Mouse (Mus musculus) brain, adult 2 months (tissue): ENCODE results near the gene Dock8.

ENCODE experiments used
- DNase-seq: peaks from one replicate; pipeline ENCODE4 v3.0.0; 2011; ENCODE audit warnings: low read depth, low spot score

The Dock8 gene

GRCm38 (mm10) chr19:25060375-25060774, 61.0 kb downstream of the Dock8 start:
- peak; percentile 25 for DNase-seq

DNA sequence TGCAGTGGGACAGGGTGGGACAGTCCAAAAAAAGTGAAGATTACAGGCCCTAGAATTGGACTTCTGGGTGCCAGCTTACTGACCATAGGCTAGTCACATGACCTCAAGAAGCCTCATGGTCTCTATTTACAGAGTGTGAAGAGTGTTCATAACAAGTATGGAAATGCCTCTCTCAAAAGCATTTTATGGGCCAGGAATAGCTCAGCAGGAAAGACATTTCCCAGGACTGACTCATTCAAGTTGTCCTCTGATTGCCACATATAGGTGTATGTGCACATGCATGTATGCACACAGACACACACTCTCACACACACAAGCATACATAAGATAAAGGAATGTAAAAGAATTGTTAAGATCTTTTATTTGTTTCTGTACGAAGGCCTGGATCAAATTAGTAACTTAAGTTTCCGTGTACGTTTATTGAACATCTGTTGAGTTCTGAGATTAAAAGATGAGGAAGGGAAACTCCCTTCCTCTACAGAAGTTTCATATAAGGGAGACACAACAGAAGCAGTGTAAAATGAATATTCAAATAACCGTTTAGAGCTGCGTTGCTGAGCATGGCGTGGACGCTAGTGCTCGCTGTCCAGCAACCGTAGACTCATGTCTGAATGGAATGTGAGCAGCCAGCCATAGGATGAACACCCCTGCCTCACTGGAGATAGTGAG, 63.0 kb downstream of the Dock8 start:
- DNase-seq = no peak

- no peak for DNase-seq
Measured at GRCm38 (mm10) chr19:25062857-25063240, 63.5 kb downstream of the Dock8 start.

DNA sequence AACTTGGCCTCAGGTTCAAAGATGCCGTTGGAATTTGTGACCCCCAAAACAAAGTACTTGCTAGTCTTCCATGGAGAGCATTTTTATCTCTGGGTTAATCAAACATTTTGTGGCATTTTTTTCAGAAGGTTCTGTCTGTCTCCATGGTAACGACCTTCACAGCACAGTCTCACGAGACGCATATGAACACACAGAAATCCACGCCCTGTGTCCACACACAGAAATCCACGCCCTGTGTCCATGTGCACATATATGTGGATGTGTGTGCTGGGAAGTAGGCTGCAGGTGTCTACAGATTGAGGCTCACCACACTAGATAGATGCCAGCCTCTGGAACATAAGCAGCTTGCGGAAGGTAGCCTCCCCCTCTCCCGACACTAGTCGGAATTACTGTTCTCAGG, 66.9 kb downstream of the Dock8 start:
- peak; percentile 27 for DNase-seq

- no peak for DNase-seq
Measured at GRCm38 (mm10) chr19:25068518-25068917, 69.2 kb downstream of the Dock8 start.

DNA sequence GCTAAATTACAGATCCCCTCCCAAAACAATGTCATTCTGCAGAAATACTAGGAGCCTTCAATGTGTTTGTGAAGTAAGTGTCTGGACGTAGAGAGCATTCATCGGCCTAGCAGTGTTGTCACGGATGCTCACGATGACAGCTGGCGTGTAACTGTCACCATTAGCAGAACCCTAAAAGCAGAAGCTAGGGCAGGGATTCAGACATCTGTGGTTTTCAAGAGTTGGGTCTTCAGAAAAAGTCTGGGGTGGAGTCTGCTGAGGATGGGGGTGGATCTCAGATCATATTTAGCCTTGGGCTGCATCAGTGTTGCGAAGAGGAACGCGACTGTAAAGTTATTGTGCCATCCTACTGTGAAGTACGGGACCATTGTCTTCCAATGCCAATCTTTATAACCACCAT, 73.2 kb downstream of the Dock8 start:
- DNase-seq = no peak

GRCm38 (mm10) chr19:25074741-25075140, 75.4 kb downstream of the Dock8 start:
- DNase-seq = peak; percentile 47

DNA sequence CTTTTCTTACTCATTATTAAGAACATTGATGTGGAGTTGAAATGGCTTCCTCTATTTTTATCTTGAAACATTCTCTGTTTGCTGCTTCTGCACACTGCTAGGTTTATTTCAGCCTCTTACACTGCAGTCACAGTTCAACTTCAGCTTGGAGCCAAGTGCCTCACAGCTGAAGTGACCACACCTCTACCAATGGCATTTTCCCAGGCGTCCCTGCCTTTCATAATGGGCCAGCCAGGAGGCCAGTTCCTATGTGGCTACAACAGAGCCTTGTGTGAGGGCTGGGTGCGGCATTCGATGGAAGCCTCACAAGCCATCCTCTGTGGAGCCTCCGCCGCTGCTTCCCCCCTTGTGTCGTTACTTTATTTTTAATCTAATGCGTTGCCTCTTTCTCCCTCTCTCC, 78.3 kb downstream of the Dock8 start:
- no peak for DNase-seq

- DNase-seq = no peak
Measured at GRCm38 (mm10) chr19:25078130-25078529, 78.8 kb downstream of the Dock8 start.

DNA sequence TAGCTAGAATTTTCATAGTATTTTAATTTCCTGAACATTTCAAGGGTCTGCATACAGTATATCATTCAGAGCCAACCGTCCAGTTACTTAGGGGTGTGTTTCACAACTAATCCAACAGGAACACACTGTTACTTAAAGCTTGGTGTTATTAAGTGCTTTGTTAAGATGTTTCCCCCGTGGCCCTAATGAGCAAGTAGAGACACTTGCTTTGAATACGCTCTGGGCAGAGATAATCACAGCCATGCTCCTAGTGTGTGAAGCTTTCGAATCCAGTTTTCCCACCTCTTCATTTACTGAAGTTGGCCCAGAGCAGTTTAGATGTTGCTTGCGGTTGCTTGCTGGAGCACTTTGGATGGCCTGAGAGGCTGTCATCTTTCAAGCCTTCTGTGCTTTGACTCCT, 80.8 kb downstream of the Dock8 start:
- no peak for DNase-seq

GRCm38 (mm10) chr19:25082839-25083238, 83.5 kb downstream of the Dock8 start:
- DNase-seq = no peak

DNA sequence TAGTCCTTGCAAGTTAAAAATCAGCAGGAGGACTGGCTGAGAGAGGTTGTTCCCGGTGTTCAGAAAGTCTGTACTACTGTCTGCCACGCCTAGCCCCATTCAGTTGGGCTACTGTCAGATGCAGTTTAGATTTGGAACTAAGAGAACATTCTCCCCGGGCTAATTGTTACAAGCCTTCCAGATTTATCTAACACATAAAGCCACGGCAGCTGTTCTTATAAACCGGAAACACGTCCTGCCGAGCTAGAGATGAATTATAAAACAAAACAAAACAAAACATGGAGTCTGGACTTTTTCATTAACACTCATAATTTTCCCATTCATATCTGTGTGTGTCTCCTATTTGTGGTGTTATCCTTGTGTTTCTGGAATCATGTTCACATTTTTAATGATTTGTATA, 87.8 kb downstream of the Dock8 start:
- DNase-seq = no peak

GRCm38 (mm10) chr19:25089746-25090145, 90.4 kb downstream of the Dock8 start:
- no peak for DNase-seq

- no peak for DNase-seq
Measured at GRCm38 (mm10) chr19:25095135-25095534, 95.8 kb downstream of the Dock8 start.

- DNase-seq = no peak
Measured at GRCm38 (mm10) chr19:25096316-25096715, 97.0 kb downstream of the Dock8 start.

GRCm38 (mm10) chr19:25096986-25097385, 97.7 kb downstream of the Dock8 start:
- DNase-seq = no peak

DNA sequence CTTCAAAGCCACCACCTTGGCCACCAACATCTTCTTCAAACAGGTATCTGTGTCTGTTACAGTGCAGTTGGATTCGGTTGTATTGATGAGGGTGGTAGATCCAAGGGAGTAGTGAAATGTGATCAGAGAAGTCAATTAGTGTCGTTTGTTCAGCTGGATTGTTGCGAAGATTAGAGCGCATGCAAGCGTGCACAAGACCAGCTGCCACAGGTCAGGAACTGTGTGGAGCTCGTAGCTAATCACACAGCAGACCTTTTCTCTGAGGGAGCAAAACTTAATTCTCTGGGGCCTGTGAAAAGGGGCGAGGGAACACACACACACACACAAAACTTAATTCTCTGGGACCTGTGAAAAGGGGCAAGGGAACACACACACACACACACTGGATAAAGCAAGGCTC, 98.2 kb downstream of the Dock8 start:
- DNase-seq = no peak

- DNase-seq = no peak
Measured at GRCm38 (mm10) chr19:25097951-25098350, 98.6 kb downstream of the Dock8 start.

GRCm38 (mm10) chr19:25098941-25099340, 99.6 kb downstream of the Dock8 start:
- DNase-seq = no peak

DNA sequence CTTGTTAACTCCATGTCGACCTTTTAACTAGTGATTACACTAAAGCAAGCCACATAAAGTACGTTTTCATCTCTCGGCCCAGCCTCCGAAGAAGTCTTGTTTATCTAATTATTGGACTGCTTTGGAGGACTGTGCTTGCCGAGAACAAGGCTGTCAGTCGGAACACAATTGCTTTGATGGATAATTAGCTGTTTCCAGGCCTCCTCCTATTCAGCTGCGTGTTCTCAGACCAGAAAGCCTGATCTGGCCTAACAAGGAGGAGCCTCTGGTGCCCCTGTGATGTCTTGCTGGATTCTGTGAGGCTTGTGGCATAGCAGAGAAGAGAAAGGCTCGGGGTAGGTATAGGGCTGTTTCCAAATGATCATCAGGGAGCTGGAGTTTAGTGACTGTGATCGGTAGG, 106.3 kb downstream of the Dock8 start:
- DNase-seq = no peak

- DNase-seq = no peak
Measured at GRCm38 (mm10) chr19:25106315-25106714, 107.0 kb downstream of the Dock8 start.

DNA sequence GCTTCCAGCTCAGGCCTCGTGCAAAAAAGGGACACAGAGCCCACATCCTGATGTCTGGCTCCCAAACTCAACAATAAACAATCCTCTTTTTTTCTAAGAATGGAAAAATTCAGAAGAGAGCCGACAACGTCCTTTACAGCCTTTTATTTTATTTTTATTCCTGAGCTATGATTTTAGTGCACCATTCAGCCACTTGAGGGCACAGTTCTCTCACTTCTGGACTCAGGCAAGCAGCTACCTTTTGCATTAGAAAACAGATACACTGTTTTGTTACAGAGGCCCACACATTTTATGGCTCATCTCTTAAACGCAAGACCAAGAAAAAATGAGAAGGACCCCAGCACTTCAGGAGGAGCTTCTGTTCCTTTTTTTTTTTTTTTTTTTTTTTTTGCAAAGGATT, 108.1 kb downstream of the Dock8 start:
- DNase-seq = peak; percentile 66

DNA sequence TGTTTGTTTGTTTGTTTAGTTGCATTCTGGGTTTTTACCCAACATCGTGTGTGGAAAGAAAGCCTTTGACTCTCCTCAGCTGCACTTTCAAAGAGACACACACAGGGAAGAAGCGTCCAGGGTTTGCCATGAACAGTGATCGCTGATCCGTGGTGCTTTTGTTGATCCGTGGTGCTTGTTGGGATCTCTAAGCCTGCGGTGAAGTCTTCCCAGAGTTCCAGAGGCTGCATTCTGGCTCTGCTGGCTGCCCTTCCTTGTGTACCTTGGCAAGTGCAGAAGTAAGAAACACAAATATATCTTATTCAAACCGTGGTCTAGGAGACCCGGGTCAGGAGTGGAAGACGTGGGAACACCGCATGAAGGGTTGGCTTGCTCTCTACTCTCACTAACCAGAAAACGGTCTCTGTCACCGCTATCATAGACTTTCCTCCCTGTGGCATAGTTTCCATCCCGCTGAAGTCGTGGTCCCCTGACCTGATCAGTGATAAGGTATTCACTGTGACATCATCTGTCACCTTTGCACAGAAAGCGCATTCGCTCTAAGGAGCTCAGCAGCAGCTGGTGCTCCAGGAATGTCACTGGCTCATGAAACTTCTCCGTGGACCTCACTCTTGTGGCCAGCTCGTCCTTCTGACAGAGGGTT, 112.4 kb downstream of the Dock8 start:
- no peak for DNase-seq

GRCm38 (mm10) chr19:25116981-25117380, 117.6 kb downstream of the Dock8 start:
- no peak for DNase-seq
